Mouse (Mus musculus) testis, adult 2 months (tissue): ENCODE measurements around the gene Prdm15. TPM values are rescaled to one million over a fixed set of nuclear protein-coding genes. Genes with fewer than 3 reads are reported as not detected.

Experiments
- H3K27ac ChIP-seq: fragments of 200-500 bp; 2 replicates; pipeline ENCODE4 v1.5.1; 2012; ENCODE audit warnings: low read depth, low read length; ENCODE audit not compliant: control insufficient read depth, insufficient read depth
- H3K27me3 ChIP-seq: fragments of 200-500 bp; 2 replicates; pipeline ENCODE4 v1.6.1; 2012; ENCODE audit warnings: mild to moderate bottlenecking, low read length, moderate library complexity; ENCODE audit not compliant: control insufficient read depth, insufficient read depth
- H3K36me3 ChIP-seq: fragments of 200-500 bp; 2 replicates; pipeline ENCODE4 v1.6.1; 2012; ENCODE audit warnings: mild to moderate bottlenecking, low read length; ENCODE audit not compliant: control insufficient read depth, insufficient read depth
- H3K4me1 ChIP-seq: fragments of 200-500 bp; 2 replicates; pipeline ENCODE4 v1.6.1; 2012; ENCODE audit warnings: low read length; ENCODE audit not compliant: control insufficient read depth, insufficient read depth
- H3K4me3 ChIP-seq: fragments of 200-500 bp; 2 replicates; pipeline ENCODE4 v1.5.1; 2012; ENCODE audit warnings: low read depth, mild to moderate bottlenecking, low read length, moderate library complexity, mixed read lengths; ENCODE audit not compliant: control insufficient read depth
- CTCF ChIP-seq: fragments of 200-500 bp; IDR thresholded peaks from 2 replicates; pipeline ENCODE4 v1.5.1; 2012; ENCODE audit warnings: low read depth, mild to moderate bottlenecking, inconsistent platforms, low read length, moderate library complexity; ENCODE audit not compliant: control insufficient read depth, insufficient read depth, insufficient replicate concordance
- POLR2A ChIP-seq: fragments of 200-500 bp; IDR thresholded peaks from 2 replicates; pipeline ENCODE4 v1.6.1; 2012; ENCODE audit warnings: low read depth, mild to moderate bottlenecking, inconsistent platforms, low read length, moderate library complexity; ENCODE audit not compliant: control insufficient read depth
- polyA plus RNA-seq: library from polyadenylated mRNA; depleted of rRNA; stranded (reverse); fragments of >200 nt; gene quantifications from 2 replicates; pipeline ENCODE4 v1.2.3, GENCODE M21; 2012

Prdm15 gene
- polyA plus RNA-seq, 1 experiment = 5.0 TPM

GRCm38 (mm10) chr16:97794256-97794655, 57.4 kb downstream of the Prdm15 start:
- Histone ChIP-seq H3K4me1 (no peaks in the 10 kb centered on the region), H3K27me3 (no peaks in the 10 kb centered on the region), H3K27ac (no peak overlapping the region), H3K36me3 (no peaks in the 10 kb centered on the region; the same call in 1 of the 2 replicates), H3K4me3 (peak overlapping the region; percentile 17)
- TF ChIP-seq POLR2A = no peak
- no peak for TF ChIP-seq CTCF

GRCm38 (mm10) chr16:97783057-97783456, 68.6 kb downstream of the Prdm15 start:
- Histone ChIP-seq H3K4me3 (no peak overlapping the region), H3K36me3 (no peaks in the 10 kb centered on the region), H3K4me1 (peaks cover 5% of the 10 kb centered on the region), H3K27ac (no peak overlapping the region), H3K27me3 (no peaks in the 10 kb centered on the region)
- TF ChIP-seq CTCF (no peak), POLR2A (no peak)

DNA sequence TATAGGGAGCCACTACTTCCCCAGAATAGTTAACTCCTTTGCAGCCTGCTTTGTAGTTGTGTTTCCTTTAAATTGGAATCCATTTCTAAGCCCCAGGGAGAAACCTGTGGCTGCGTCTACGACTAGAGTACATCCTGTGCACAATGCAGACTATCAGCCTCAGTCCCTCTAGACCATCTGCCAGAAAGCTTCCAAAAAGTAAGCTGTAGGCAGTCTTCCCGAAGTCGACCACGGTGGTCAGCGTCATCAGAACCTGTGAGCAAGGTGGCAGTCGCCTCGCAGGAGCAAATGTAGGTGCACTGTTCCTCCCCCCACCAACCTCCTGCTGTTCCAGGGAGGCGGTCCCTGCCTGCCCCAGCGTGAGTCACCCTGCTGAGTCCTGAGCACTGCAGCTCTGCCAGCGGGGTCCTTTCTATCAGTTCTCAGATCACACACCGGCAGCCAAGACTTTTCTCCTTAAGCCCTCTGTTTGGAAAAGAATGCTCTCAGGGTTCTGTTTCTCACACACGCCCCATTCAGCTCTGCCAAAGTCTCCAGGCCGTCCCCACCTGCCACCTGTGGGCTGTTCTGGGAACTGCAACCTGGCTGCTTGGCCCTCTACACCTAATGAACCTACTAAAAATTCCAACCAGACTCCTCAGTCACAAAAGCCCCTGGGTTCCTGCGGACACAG, 73.2 kb downstream of the Prdm15 start:
- Histone ChIP-seq H3K27me3 (no peaks in the 10 kb centered on the region), H3K4me3 (no peak overlapping the region; the same call in 1 of the 2 replicates), H3K27ac (no peak overlapping the region), H3K4me1 (peaks cover 5% of the 10 kb centered on the region), H3K36me3 (no peaks in the 10 kb centered on the region)
- TF ChIP-seq POLR2A (no peak), CTCF (peak; percentile 81)

- no peak overlapping the region for H3K27ac ChIP-seq
- H3K36me3 ChIP-seq = no peaks in the 10 kb centered on the region
- TF ChIP-seq POLR2A (no peak), CTCF (no peak)
- no peak overlapping the region for H3K4me3 ChIP-seq
- peaks cover 13% of the 10 kb centered on the region for H3K4me1 ChIP-seq
- peaks cover 3% of the 10 kb centered on the region for H3K27me3 ChIP-seq
Observed at GRCm38 (mm10) chr16:97766501-97766900, 85.1 kb downstream of the Prdm15 start.

GRCm38 (mm10) chr16:97764626-97765025, 87.0 kb downstream of the Prdm15 start:
- H3K36me3 ChIP-seq = no peaks in the 10 kb centered on the region
- H3K27me3 ChIP-seq = peaks cover 3% of the 10 kb centered on the region
- TF ChIP-seq POLR2A (no peak), CTCF (no peak)
- H3K4me3 ChIP-seq = no peak overlapping the region
- peaks cover 13% of the 10 kb centered on the region for H3K4me1 ChIP-seq
- no peak overlapping the region for H3K27ac ChIP-seq

DNA sequence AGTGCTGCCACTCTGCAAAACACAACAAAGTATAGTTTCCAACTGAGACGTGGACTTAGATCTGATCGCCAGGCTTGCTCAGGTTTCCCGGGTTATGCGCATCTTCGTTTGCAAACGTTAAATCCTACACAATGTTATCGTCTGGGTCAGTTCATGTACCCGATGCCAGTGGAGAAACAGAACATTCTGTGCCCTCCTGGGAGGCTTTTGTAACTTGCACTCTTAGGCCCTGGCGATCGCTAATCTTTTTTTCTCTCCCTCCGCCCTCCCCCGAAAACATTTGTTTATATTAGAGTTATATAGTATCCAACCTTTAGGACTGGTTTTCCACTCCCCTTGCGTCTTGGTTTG, 87.7 kb downstream of the Prdm15 start:
- Histone ChIP-seq H3K36me3 (no peaks in the 10 kb centered on the region), H3K4me3 (peak overlapping the region; percentile 91), H3K27me3 (peaks cover 3% of the 10 kb centered on the region), H3K4me1 (peaks cover 13% of the 10 kb centered on the region), H3K27ac (peak overlapping the region; percentile 36; the same call in 1 of the 2 replicates)
- TF ChIP-seq POLR2A = no peak
- no peak for TF ChIP-seq CTCF

DNA sequence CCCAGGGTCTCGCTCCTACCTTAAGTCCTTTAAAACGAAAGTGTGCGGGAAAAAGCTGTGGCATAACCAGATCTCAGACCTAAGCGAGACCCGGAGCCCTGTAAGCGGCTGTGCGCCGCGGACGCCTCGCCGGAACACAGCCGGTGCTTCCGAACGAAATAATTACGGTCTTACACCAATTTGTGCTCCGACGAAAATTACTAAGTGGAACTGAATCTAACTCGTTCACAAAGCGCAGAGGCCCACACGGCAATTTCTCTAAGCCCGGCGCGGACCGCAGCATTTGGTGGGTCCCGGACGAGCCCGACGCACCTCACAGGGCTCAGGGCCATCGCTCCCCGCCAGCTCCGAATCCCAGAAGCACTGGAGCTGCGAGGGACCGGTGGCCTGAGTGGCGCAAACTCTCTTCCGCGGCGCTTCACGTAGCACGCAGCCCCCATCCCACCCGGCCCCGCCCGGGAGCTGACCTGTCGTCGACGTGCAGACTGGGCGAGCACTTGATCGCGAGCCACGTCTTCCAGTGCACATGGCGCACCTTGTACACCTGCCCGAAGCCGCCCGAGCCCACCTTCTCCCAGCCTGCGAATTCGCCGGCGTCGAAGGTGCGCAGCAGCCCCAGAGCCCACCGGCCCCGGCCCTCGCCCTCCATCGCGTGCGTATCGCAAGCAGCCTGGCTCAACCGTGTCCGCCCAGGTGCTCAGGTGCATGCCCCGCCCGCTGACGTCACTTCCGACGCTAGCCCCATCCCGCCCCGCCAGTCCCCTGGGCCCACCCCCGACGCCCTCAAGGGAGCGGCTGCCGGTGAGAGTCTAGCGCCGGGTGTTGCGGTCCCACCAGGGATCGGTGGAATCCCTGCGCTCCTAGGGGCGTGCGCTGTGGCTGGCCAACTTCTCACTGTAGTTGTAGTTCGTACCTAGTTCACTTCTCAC, 88.3 kb downstream of the Prdm15 start, which contains the start of gene Ripk4:
Gene Ripk4, minus strand, starts transcription at position 727 of the 929 bp plus-strand sequence.
- H3K4me3 ChIP-seq = peak within 1 kb of the TSS; percentile 91
- TF ChIP-seq CTCF (no peak), POLR2A (peak; percentile 23; the same call in 1 of the 2 replicates)
- H3K36me3 ChIP-seq = no peaks in the 10 kb centered on the region
- H3K4me1 ChIP-seq = peaks cover 13% of the 10 kb centered on the region
- peak within 1 kb of the TSS; percentile 36; the same call in 1 of the 2 replicates for H3K27ac ChIP-seq
- peaks cover 3% of the 10 kb centered on the region for H3K27me3 ChIP-seq

DNA sequence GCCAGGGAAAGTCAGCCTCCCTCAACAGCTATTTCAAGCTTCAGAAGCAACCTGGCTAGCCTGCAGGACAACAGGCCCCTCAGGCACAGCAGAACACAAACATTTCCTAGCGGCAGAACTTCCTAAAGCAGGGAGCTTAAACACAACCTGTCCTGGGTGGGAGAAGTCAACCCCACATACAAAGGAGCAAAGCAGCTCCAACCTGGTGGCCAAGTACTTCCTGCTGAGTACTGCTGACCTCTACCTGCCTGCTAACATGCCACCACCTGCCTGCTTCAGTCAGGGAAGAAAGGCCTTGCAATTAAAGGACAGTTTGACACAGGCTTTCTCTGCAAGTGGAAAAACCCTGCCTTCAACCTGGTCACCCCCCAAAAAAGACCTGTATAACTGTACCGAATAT, 89.9 kb downstream of the Prdm15 start:
- TF ChIP-seq POLR2A = no peak
- no peak for TF ChIP-seq CTCF
- Histone ChIP-seq H3K36me3 (no peaks in the 10 kb centered on the region), H3K27ac (no peak overlapping the region), H3K4me1 (peaks cover 13% of the 10 kb centered on the region), H3K27me3 (peaks cover 3% of the 10 kb centered on the region), H3K4me3 (no peak overlapping the region)
